Mouse (Mus musculus) ovary, postnatal 10 days (tissue): ENCODE data around the gene Nt5e.
"Not testable (repeated sequence)": the region's sequence is repeated elsewhere in the genome, so short reads cannot be mapped to it uniquely, and the experiment has no call there.

Experiments used
- DNase-seq: peaks from one replicate; pipeline ENCODE4 v3.0.0; 2022; ENCODE audit warnings: low spot score

Nt5e gene

GRCm38 (mm10) chr9:88326930-88327901 lies at the start of gene Nt5e:
TSS of gene Nt5e (plus strand) at chr9:88327197.
- DNase-seq = peak; percentile 33

- no peak for DNase-seq
Observed at GRCm38 (mm10) chr9:88277588-88277987, 49.4 kb upstream of the Nt5e start.

GRCm38 (mm10) chr9:88279728-88280127 lies 47.3 kb upstream of the Nt5e start:
- DNase-seq = no peak

- DNase-seq = no peak
Observed at GRCm38 (mm10) chr9:88289568-88290168, 37.3 kb upstream of the Nt5e start.

GRCm38 (mm10) chr9:88292836-88293370 lies 34.1 kb upstream of the Nt5e start:
- no peak for DNase-seq

- DNase-seq = no peak
Observed at GRCm38 (mm10) chr9:88295798-88296197, 31.2 kb upstream of the Nt5e start.

GRCm38 (mm10) chr9:88296321-88296720 lies 30.7 kb upstream of the Nt5e start:
- no peak for DNase-seq

GRCm38 (mm10) chr9:88297244-88297643 lies 29.8 kb upstream of the Nt5e start:
- not testable (repeated sequence) for DNase-seq

GRCm38 (mm10) chr9:88297871-88298658 lies 28.9 kb upstream of the Nt5e start:
- no peak for DNase-seq

- no peak for DNase-seq
Observed at GRCm38 (mm10) chr9:88307019-88307618, 19.9 kb upstream of the Nt5e start.

GRCm38 (mm10) chr9:88309127-88309526 lies 17.9 kb upstream of the Nt5e start:
- no peak for DNase-seq

- DNase-seq = no peak
Observed at GRCm38 (mm10) chr9:88319226-88319625, 7.8 kb upstream of the Nt5e start.

- DNase-seq = no peak
Observed at GRCm38 (mm10) chr9:88324616-88325015, 2.4 kb upstream of the Nt5e start.

GRCm38 (mm10) chr9:88328666-88329065 lies 1.7 kb downstream of the Nt5e start:
- no peak for DNase-seq

GRCm38 (mm10) chr9:88329166-88329748 lies 2.3 kb downstream of the Nt5e start:
- DNase-seq = no peak

GRCm38 (mm10) chr9:88330316-88330715 lies 3.3 kb downstream of the Nt5e start:
- DNase-seq = no peak

- no peak for DNase-seq
Observed at GRCm38 (mm10) chr9:88332447-88332846, 5.5 kb downstream of the Nt5e start.

GRCm38 (mm10) chr9:88335839-88336238 lies 8.8 kb downstream of the Nt5e start:
- no peak for DNase-seq

GRCm38 (mm10) chr9:88340819-88341218 lies 13.8 kb downstream of the Nt5e start:
- DNase-seq = no peak

- DNase-seq = no peak
Observed at GRCm38 (mm10) chr9:88342241-88342640, 15.2 kb downstream of the Nt5e start.

- no peak for DNase-seq
Observed at GRCm38 (mm10) chr9:88342701-88343100, 15.7 kb downstream of the Nt5e start.
